Mouse (Mus musculus): Measurements from ENCODE around the gene Gstp3.

DNA sequence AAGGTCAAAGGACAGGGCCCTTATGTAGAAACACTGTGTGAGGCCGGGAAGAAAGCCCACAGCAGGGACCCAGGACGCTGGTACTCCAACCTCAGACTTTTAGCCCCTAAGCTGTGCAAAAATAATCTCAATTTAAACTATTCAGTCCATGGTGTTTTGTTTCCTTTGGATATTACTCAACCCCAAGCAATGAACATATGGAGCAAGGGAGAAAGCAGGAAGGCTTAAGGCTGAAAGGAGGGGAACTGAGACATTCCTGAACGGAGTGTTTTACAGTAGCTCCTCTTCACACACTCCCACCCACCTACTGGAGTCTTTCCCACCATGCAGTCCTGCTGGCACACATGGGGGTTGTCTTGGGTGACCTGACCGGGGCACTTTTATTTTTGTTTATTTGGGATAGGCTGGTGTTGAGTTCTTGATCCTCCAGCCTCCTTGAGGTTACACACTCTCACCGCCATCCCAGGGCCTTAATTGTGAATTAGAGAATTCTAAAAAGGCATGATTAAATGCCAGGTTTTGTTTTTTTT lies 35.5 kb upstream of the Gstp3 start:
- TF ChIP-seq POU5F1 (IDR thresholded peaks at IDR 0.05; ENCODE audit: borderline replicate concordance, low read length) (no peak), CTCF (conservative IDR thresholded peaks at IDR 0.05; ENCODE audit: low read length) (no peak)
